Mouse (Mus musculus) neutrophil, adult 59 days (primary cell): ENCODE results near the gene D930048N14Rik. TPM values are rescaled to one million over a fixed set of nuclear protein-coding genes. Genes with fewer than 3 reads are reported as not detected.

Experiments
- total RNA-seq, 2 experiments: library from RNA; stranded (reverse); gene quantifications; 1 replicate in 1 of 2; 2 replicates in 1 of 2; pipeline ENCODE4 v1.2.4; 2023

Gene D930048N14Rik
- under 1 TPM in 1 of 2 experiments, not detected in 1; 0.47 TPM for total RNA-seq

DNA sequence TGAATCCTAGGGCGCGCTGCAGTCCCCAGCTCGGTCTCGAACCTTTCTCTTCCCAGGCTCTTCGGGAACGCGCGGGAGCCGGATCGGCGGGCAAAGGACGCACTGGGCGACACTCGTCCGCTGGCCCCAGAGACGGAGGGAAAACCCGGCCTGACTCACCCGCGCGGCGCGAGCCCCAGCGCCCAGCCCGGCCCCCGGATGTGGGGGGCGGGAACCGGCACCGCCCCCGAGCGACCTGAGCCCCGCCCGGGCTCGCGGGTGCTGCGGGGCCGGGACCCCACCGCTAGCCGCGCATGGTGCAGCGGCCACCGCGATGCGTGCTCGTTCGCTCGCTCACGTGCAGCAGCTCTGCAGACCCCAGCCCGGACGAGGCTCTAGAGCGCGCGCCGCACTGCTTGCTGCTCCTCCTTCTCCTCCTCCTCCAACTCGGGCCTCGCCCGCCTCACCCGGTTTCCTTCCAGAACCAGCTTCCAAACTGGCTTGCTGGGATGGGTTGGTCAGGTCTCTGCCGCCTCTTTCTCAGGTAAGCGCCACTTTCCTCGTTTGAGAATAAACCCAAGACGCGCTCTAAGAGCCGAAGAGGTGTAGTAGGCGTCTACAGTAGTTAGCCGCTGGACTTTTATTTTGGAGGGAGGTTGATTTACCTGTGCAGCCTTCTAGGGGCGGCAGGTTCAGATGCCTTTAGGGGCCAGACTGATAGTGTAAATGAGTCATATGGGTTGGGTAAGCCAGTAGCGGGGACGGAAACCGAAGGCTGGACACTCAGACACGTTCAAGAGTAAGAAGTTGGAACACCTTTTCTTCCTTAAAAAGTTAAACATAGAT, at the start of gene D930048N14Rik, which contains the start of gene N4bp3:
Gene D930048N14Rik, plus strand, starts transcription at position 264 of the 825 bp plus-strand sequence.
Gene N4bp3, minus strand, starts transcription at position 152 of the 825 bp plus-strand sequence.

DNA sequence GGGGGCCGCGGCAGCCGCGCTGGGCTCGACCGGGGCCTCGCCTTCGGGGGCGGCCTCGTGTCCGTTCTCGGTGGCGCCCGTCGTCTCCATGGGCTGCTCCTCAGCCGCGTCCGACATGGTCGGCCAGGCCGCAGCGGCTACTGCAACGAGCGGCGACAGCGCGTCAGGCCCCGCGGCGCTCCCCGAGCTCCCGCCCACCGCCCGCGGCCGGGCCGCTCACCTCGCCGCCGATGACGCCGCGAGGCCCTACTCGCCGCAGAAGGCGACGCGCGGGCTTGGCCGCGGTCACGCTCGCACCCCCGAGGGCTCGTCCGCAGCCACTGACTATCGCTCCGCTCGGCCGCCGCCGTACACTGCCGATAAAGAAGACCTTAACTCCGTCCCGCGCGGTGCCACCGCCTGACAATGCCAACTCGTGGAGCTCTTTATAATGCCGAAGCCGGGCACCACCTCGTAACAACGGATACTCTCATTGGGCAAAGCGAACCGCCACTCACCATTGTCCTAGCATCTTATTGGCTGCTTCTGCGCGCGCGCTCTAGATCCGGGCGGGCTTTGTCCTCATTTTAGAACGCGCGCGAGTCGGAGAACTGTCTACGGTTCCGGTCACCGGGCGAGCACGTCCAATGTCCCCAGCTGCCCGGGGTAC, 44.2 kb upstream of the D930048N14Rik start, which contains the start of gene Hnrnpab:
Gene Hnrnpab, minus strand, starts transcription at position 401 of the 649 bp plus-strand sequence.

DNA sequence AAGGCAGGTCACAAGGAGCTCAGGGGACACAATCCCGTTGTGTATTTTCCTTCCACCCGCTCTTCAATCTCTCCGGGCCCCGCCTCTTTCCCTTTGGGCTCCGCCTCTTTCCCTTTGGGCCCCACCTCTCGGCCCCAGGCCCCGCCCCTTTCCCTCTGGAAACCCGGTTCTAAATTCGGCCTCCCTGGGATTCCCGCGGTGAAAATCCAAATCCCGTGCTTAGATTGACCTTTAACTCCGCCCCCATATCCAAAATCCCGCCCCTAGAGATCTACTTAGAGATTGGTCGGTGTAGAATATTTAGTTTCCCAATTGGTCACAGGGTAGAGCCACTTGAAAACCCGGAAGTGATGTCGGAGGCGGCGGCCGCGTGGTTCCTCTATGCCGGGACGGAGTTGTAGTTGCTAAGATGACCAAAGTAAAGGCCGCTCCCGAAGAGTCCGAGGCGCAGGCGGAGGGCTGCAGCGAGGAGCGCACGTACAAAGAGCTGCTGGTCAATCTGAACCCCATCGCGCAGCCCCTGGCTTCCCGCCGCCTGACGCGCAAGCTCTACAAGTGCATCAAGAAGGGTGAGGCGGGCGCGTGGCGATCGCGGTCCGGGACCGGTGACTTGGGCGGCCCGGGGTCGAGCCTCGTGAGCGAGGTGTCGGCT, 31.2 kb upstream of the D930048N14Rik start, which contains the start of gene Nhp2:
Gene Nhp2, plus strand, starts transcription at position 327 of the 652 bp plus-strand sequence.

DNA sequence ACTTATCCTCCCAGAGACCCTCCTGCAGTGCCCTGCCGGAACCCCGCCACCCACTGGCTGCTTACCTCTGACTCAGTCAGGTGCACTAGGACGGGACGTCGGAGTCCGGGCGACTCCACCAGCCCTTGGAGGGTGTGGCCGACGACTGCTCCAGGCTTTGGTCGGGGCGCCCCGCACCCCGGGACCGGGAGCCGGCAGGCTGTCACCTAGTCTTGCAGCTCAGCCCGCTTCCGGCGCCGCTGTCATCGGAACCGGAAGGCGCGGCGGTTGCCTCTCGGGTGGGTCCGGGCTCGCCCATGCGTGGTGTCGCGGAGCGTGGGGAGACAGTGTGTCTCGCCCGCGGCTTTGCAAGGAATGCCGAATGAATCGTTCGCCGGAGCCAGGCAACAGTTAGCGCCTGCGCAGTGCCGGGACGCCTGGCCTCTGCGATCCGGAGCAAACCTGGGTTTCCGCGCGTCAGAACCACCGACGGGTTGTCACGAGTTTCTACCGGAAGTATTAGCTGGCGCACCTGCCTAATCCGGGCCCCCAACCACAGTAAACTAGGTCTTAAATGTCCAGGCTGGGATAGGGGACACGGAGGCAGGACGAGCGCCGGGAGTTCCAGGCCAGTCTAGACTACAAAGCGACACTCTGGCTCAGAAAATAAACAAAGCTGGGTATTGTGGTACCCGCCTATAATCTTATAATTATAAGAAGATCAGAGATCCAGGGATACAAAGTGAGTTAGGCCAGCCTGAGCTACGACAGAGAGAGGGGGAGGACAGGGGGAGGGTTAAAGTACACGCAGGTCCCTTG, 15.0 kb upstream of the D930048N14Rik start, which contains the start of gene Rmnd5b:
Gene Rmnd5b, minus strand, starts transcription at position 372 of the 798 bp plus-strand sequence.

DNA sequence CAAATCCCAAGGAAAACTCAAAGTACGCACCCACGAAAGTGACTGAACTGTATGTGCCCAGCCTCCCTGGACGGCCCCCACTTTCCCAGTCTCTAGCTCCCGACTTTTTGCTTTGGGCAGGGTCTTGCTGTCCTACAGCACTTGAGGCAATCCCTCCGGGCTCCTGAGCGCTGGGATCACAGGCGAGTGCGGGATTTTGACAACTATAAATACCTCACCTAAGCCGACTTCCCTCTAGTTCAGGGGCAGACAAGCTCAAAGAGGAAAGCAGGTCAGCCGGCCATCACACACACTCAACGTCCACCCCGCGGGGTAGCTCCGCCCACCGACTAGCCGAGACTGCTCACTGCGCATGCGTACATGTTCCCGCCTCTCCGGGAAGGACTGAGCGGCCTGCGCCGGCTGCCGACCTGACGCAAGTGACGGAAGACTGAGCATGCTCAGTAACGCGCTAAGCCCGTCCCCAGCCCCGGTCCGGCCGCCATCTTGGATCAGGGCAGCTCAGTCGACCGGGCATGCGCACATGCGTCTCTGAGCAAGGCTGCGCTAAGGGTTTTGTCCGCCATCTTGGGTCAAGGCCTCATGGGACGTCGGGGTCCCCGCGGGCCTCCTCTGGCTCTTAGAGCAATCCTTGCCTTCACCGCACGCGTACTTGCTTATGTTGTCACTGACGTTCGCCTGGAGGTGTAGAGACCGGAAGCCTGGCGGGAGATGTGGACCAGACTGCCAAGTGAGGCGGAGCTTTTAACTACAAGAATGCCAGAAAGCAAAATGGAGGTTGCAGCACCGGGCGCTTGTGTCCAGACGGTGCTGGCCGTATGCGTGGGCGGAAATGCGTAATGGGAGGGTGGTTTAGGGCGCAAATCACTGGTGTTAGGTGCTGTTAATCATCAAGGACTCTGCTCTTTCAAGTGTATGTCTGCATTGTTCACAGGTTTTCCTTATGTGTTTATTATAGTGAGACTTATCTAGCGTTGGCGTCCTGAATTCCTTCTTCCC, 37.9 kb downstream of the D930048N14Rik start, which contains the start of gene 0610009B22Rik:
Gene 0610009B22Rik, minus strand, starts transcription at position 545 of the 999 bp plus-strand sequence.

Other genes starting within 250 kb of the D930048N14Rik start
- gene Phykpl, start 66.2 kb upstream of the D930048N14Rik start, total RNA-seq = 1 to 10 TPM; 5.1 to 7.3 TPM
- gene Hnrnpab, start 44.1 kb upstream of the D930048N14Rik start, total RNA-seq = 100 to 1,000 TPM; 172 to 185 TPM
- 10 to 100 TPM; 32.5 to 39.1 TPM for gene Nhp2, start 31.2 kb upstream of the D930048N14Rik start, total RNA-seq
- 10 to 100 TPM; 62.4 to 64.1 TPM for gene Rmnd5b, start 15.1 kb upstream of the D930048N14Rik start, total RNA-seq
- 1 to 10 TPM; 3.0 to 4.8 TPM for gene N4bp3, start 112 bp upstream of the D930048N14Rik start, total RNA-seq
- gene 0610009B22Rik, start 37.9 kb downstream of the D930048N14Rik start, total RNA-seq = 10 to 100 TPM in 1 of 2 experiments, 1 to 10 TPM in 1; 8.3 to 10.5 TPM
- 10 to 100 TPM; 15.0 to 16.0 TPM for gene Sec24a, start 112.7 kb downstream of the D930048N14Rik start, total RNA-seq
- gene Sar1b, start 112.7 kb downstream of the D930048N14Rik start, total RNA-seq = 10 to 100 TPM; 23.7 to 26.9 TPM
- gene Jade2, start 206.7 kb downstream of the D930048N14Rik start, total RNA-seq = 10 to 100 TPM in 1 of 2 experiments, 1 to 10 TPM in 1; 9.2 to 10.4 TPM